Mouse (Mus musculus) ES-Bruce4 (cell line): ENCODE data around the gene Vsir. TPM values are rescaled to one million over a fixed set of nuclear protein-coding genes. Genes with fewer than 3 reads are reported as not detected.

Experiments
- H3K27ac ChIP-seq: 2 replicates; pipeline ENCODE4 v1.5.1; 2012; ENCODE audit warnings: low read length, inconsistent platforms; ENCODE audit not compliant: insufficient read depth
- H3K27me3 ChIP-seq: 2 replicates; pipeline ENCODE4 v1.6.1; 2012; ENCODE audit warnings: mild to moderate bottlenecking, low read length, inconsistent platforms; ENCODE audit not compliant: control insufficient read depth, poor library complexity, insufficient read depth, severe bottlenecking
- H3K36me3 ChIP-seq: 2 replicates; pipeline ENCODE4 v1.6.1; 2012; ENCODE audit warnings: inconsistent platforms, mild to moderate bottlenecking, low read length, moderate library complexity; ENCODE audit not compliant: control insufficient read depth, poor library complexity, insufficient read depth, severe bottlenecking
- H3K4me1 ChIP-seq: one replicate; pipeline ENCODE4 v1.8.1; 2011; ENCODE audit warnings: low read length; ENCODE audit not compliant: control insufficient read depth, insufficient read depth
- H3K4me3 ChIP-seq: 2 replicates; pipeline ENCODE4 v1.5.1; 2011; ENCODE audit warnings: low read depth, mild to moderate bottlenecking, low read length
- H3K9ac ChIP-seq: 2 replicates; pipeline ENCODE4 v1.6.1; 2012; ENCODE audit warnings: low read depth, mild to moderate bottlenecking, inconsistent platforms; ENCODE audit not compliant: poor library complexity, severe bottlenecking
- H3K9me3 ChIP-seq: replicated peaks from 2 replicates; pipeline ENCODE4 v1.6.1; 2012; ENCODE audit warnings: mild to moderate bottlenecking, low read length, inconsistent platforms; ENCODE audit not compliant: control insufficient read depth, poor library complexity, insufficient read depth, severe bottlenecking
- CTCF ChIP-seq: IDR thresholded peaks from one replicate; pipeline ENCODE4 v1.8.1; 2011; ENCODE audit warnings: low read depth, low read length
- EP300 ChIP-seq: IDR thresholded peaks from 2 replicates; pipeline ENCODE4 v1.6.1; 2011; ENCODE audit warnings: low read depth, low read length; ENCODE audit not compliant: insufficient read depth
- POLR2A ChIP-seq: IDR thresholded peaks from one replicate; pipeline ENCODE4 v1.8.1; 2011; ENCODE audit warnings: low read length; ENCODE audit not compliant: insufficient read depth
- polyA plus RNA-seq: library from polyadenylated mRNA; stranded (reverse); fragments of >200 nt; gene quantifications from 2 replicates; pipeline ENCODE4 v1.2.4, GENCODE M21; 2011; ENCODE audit warnings: low read depth; ENCODE audit not compliant: missing spikeins, insufficient read depth, insufficient read length

Gene Vsir
- polyA plus RNA-seq, 1 experiment: 4.5 TPM

GRCm38 (mm10) chr10:60411794-60412193 lies 65.1 kb downstream of the Vsir start:
- Histone ChIP-seq H3K9me3 (no peaks in the 10 kb centered on the region), H3K36me3 (no peaks in the 10 kb centered on the region), H3K27me3 (no peaks in the 10 kb centered on the region), H3K9ac (no peak overlapping the region), H3K4me3 (no peak overlapping the region), H3K27ac (no peak overlapping the region), H3K4me1 (no peaks in the 10 kb centered on the region)
- TF ChIP-seq CTCF: peak; percentile 53
- TF ChIP-seq POLR2A: no peak
- TF ChIP-seq EP300: no peak

DNA sequence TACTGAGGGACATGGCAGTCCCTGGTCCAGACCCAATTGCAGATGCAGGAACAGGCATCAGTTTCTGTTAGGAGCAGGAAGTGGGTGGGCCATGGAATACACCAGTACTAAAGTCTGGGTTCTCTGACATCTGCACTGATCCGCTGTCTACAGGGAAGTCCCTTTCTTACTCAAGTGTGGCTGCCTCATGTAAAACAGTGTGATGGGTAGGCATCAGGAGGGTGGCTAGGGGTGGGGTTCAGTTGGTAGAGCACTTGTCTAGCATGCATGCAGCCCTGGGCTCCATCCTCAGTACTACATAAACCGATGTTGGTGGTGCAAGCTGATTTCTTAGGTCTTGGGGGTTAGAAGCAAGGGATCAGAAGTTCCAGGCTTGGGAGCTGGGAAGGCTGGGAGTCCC lies 67.1 kb downstream of the Vsir start:
- Histone ChIP-seq H3K4me3 (no peak overlapping the region), H3K27ac (no peak overlapping the region), H3K27me3 (no peaks in the 10 kb centered on the region), H3K4me1 (no peaks in the 10 kb centered on the region), H3K9ac (no peak overlapping the region), H3K36me3 (no peaks in the 10 kb centered on the region), H3K9me3 (no peaks in the 10 kb centered on the region)
- TF ChIP-seq POLR2A (no peak), CTCF (no peak), EP300 (no peak)

DNA sequence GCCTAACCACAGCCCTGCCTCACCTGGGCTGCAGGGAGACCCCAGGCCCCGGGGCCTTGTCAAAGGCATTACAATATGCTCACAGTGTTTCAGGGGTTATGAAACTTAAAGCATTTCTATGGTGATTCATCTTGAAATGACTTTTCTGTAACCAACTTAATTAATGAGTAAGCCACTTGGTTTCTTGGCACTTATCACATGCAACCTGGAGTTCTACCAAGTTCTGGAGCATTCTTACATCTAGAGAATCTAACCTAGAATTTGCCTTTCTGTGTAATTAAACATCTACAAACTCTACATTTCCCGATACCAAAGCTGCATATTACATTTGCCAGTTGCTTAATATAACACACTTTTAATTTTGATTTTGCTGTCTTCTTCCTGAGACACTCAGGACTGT lies 70.4 kb downstream of the Vsir start:
- H3K27me3 ChIP-seq: no peaks in the 10 kb centered on the region
- no peak overlapping the region for H3K27ac ChIP-seq
- no peaks in the 10 kb centered on the region for H3K4me1 ChIP-seq
- H3K4me3 ChIP-seq: no peak overlapping the region
- no peak for TF ChIP-seq POLR2A
- TF ChIP-seq EP300: no peak
- no peak for TF ChIP-seq CTCF
- H3K9me3 ChIP-seq: no peaks in the 10 kb centered on the region
- no peaks in the 10 kb centered on the region for H3K36me3 ChIP-seq
- H3K9ac ChIP-seq: no peak overlapping the region

DNA sequence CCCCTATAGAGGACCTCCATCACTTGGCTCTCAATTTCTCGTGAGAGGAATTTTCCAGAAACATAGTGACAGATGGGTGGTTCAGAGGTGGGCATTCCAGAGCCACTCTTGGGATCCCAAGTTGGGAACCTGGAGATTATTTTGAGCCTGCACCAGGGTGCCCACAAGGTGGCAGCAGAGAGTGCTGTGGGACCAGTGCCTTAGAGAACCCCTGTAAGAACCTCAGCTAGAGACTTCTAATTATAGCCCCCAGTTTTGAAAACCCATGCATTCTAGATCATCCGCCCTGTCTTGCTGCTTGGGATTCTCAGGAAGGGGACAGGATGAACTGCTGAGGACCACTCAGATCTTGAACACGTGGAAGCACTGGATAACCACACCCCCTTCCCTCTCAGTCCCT lies 71.5 kb downstream of the Vsir start:
- Histone ChIP-seq H3K4me1 (no peaks in the 10 kb centered on the region), H3K27me3 (no peaks in the 10 kb centered on the region), H3K4me3 (no peak overlapping the region), H3K36me3 (no peaks in the 10 kb centered on the region), H3K9me3 (no peaks in the 10 kb centered on the region), H3K9ac (no peak overlapping the region), H3K27ac (no peak overlapping the region)
- TF ChIP-seq CTCF (peak; percentile 79), EP300 (no peak)

DNA sequence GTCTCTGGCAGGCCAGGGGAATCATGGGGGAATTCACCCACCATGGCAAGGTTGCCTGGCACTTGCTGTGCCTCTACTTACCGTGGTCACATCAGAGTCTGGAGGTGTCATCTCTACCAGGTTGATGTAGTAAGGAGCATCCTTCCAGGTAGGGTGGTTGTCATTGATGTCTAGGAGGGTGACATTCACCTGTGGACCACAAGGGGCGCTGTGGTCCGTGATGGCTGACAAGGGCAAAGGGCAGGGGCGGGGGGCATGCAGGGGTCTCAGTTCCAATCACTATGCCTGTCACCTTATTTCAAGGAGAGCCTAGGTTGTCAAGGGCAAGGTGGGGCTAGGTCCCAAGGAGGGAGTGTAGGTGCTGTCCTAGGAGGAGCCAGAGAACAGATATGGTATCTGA lies 73.0 kb downstream of the Vsir start:
- H3K4me3 ChIP-seq: no peak overlapping the region
- TF ChIP-seq CTCF (peak; percentile 80), POLR2A (no peak), EP300 (no peak)
- no peaks in the 10 kb centered on the region for H3K27me3 ChIP-seq
- no peaks in the 10 kb centered on the region for H3K36me3 ChIP-seq
- H3K9ac ChIP-seq: no peak overlapping the region
- no peak overlapping the region for H3K27ac ChIP-seq
- H3K9me3 ChIP-seq: no peaks in the 10 kb centered on the region
- no peaks in the 10 kb centered on the region for H3K4me1 ChIP-seq

Other genes with a start within 250 kb of the Vsir start
- 10.8 and 11.0 TPM in 2 replicates for gene Spock2, start 240.6 kb upstream of the Vsir start, polyA plus RNA-seq
- 0.43 and 0.55 TPM in 2 replicates for gene Chst3, start 127.6 kb upstream of the Vsir start, polyA plus RNA-seq
- 218 and 235 TPM in 2 replicates for gene Psap, start 69.2 kb upstream of the Vsir start, polyA plus RNA-seq
- not detected in 2 replicates for gene Gm17455, start 52.9 kb downstream of the Vsir start, polyA plus RNA-seq